ENCODE assay signal across 8 mouse cellular contexts in the genomic region with DNA sequence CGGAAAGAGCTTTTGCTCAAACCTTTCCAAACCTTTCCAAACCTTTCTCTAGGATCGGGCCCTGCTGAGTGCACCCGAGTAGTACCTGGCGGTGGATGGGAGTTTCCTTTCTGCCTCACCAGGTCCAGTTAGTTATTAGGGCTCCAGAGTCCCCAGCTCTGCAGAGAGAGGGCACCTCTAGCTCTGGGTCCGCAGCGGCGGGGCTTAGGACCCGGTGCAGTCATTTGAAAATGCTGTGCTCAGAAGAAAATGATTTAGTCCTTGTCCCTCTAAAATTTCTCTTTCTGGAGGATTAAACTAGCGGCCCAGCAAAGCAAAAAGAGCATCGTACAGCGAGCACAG. TPM values are rescaled to one million over a fixed set of nuclear protein-coding genes. Genes with fewer than 3 reads are reported as not detected.
DNase-seq lines count a peak whose midpoint lies in the region; ATAC-seq lines count a peak whose summit lies in the region.

No protein-coding gene starts in this region.

- H3K4me3 ChIP-seq in embryonic facial prominence, embryonic 11.5 days (ENCODE audit: low read depth, low read length), result peak overlapping the region; percentile 55
- peak overlapping the region; percentile 76 for H3K4me3 ChIP-seq in hindbrain, embryonic 10.5 days
- peak overlapping the region; percentile 52 for H3K4me3 ChIP-seq in liver, embryonic 15.5 days (replicated peaks)

- no peaks in the 10 kb centered on the region for H3K36me3 ChIP-seq in embryonic facial prominence, embryonic 11.5 days (replicated peaks; ENCODE audit: control insufficient read depth, insufficient read depth, low read depth, low read length)
- H3K36me3 ChIP-seq in hindbrain, embryonic 10.5 days, result no peaks in the 10 kb centered on the region
- no peaks in the 10 kb centered on the region for H3K36me3 ChIP-seq in liver, embryonic 15.5 days (replicated peaks)

- H3K27ac ChIP-seq in embryonic facial prominence, embryonic 11.5 days (replicated peaks; ENCODE audit: low read depth, low read length), result no peak overlapping the region
- H3K27ac ChIP-seq in hindbrain, embryonic 10.5 days, result peak overlapping the region; percentile 86; the same call in 1 of the 2 replicates
- H3K27ac ChIP-seq in liver, embryonic 15.5 days (replicated peaks), result peak overlapping the region; percentile 53; the same call in 1 of the 2 replicates

- no peak for ATAC-seq in embryonic facial prominence, embryonic 11.5 days (replicated peaks; ENCODE audit: insufficient number of reproducible peaks, low FRiP score, low TSS enrichment, low read depth)
- ATAC-seq in liver, embryonic 15.5 days (ENCODE audit: insufficient read depth), result peak; percentile 63

- H3K27me3 ChIP-seq in embryonic facial prominence, embryonic 11.5 days (ENCODE audit: control insufficient read depth, insufficient read depth, low read length), result peaks cover 12% of the 10 kb centered on the region
- peaks cover 43% of the 10 kb centered on the region for H3K27me3 ChIP-seq in hindbrain, embryonic 10.5 days (ENCODE audit: insufficient read depth, poor library complexity, severe bottlenecking)
- peaks cover 21% of the 10 kb centered on the region for H3K27me3 ChIP-seq in liver, embryonic 15.5 days

- peak overlapping the region; percentile 99 for H3K4me2 ChIP-seq in embryonic facial prominence, embryonic 11.5 days (ENCODE audit: low read depth, low read length)
- H3K4me2 ChIP-seq in liver, embryonic 15.5 days, result peak overlapping the region; percentile 53

- no peaks in the 10 kb centered on the region for H3K4me1 ChIP-seq in embryonic facial prominence, embryonic 11.5 days (ENCODE audit: control insufficient read depth, insufficient read depth, low read length)
- H3K4me1 ChIP-seq in hindbrain, embryonic 10.5 days (replicated peaks), result peaks cover 13% of the 10 kb centered on the region; the same call in 1 of the 2 replicates
- no peaks in the 10 kb centered on the region for H3K4me1 ChIP-seq in liver, embryonic 15.5 days (replicated peaks)

- no peaks in the 10 kb centered on the region for H3K9me3 ChIP-seq in embryonic facial prominence, embryonic 11.5 days (replicated peaks; ENCODE audit: control insufficient read depth, low read length)
- no peaks in the 10 kb centered on the region for H3K9me3 ChIP-seq in hindbrain, embryonic 10.5 days
- H3K9me3 ChIP-seq in liver, embryonic 15.5 days (replicated peaks), result no peaks in the 10 kb centered on the region

- peak overlapping the region; percentile 63 for H3K9ac ChIP-seq in embryonic facial prominence, embryonic 11.5 days (replicated peaks; ENCODE audit: low read length)
- H3K9ac ChIP-seq in liver, embryonic 15.5 days, result no peak overlapping the region

- peak; percentile 14 for DNase-seq in layer of hippocampus, adult 11-12 months (ENCODE audit: low spot score)
- DNase-seq in layer of hippocampus, adult 9-11 months, result no peak
- peak; percentile 36 for DNase-seq in embryonic facial prominence, embryonic 11.5 days (ENCODE audit: low spot score)
- no peak for DNase-seq in hindbrain, embryonic 10.5 days (ENCODE audit: low spot score)
- DNase-seq in telencephalon, adult 2 months (ENCODE audit: low read depth, low spot score), result peak; percentile 28
- DNase-seq in lung, postnatal 10 days, result no peak
- no peak for DNase-seq in thymus, postnatal 36 days

- 6% methylated on average over 11 of the region's 11 CpGs for WGBS in embryonic facial prominence, embryonic 11.5 days
- WGBS in hindbrain, embryonic 10.5 days, result 5% methylated on average over 11 of the region's 11 CpGs
- 5% methylated on average over 11 of the region's 11 CpGs for WGBS in liver, embryonic 15.5 days (ENCODE audit: insufficient replicate concordance)

RNA-seq across cellular contexts. Expression of a gene that starts 1.3 kb away (rescaled TPM):
- polyA plus RNA-seq in embryonic facial prominence, embryonic 11.5 days (2014; fragmentation: Nextera tagmentation; extraction: Ambion mirVana), result 4.0 and 4.4 TPM in 2 replicates
- 3.8 and 10.5 TPM in 2 replicates for polyA plus RNA-seq in hindbrain, embryonic 10.5 days (2016; fragmentation: Nextera tagmentation; extraction: Ambion mirVana)
- polyA plus RNA-seq in liver, embryonic 15.5 days (2015; fragmentation: Nextera tagmentation; extraction: Ambion mirVana), result 1.3 and 1.4 TPM in 2 replicates

Comparison
In these comparisons a context has a peak if more than half of its experiments do, and no peak if none do; other contexts are left out.
1. DNase-seq: peak in layer of hippocampus, adult 11-12 months (single experiment), embryonic facial prominence, embryonic 11.5 days (single experiment) and telencephalon, adult 2 months (single experiment); none in layer of hippocampus, adult 9-11 months (single experiment), hindbrain, embryonic 10.5 days (single experiment), lung, postnatal 10 days (single experiment) and thymus, postnatal 36 days (0 of 2).
2. Peak in every context shown above with its lines, with median percentiles within 50 percentile points of each other: H3K4me3 ChIP-seq.